Mouse (Mus musculus) embryonic fibroblast, embryonic 13.5 days (primary cell): ENCODE data around the gene Phc1.

Source experiments
- CTCF ChIP-seq: IDR thresholded peaks from 2 replicates; pipeline ENCODE4 v1.5.1; 2011; ENCODE audit warnings: mild to moderate bottlenecking, control low read depth, low read length, moderate library complexity, borderline replicate concordance; ENCODE audit not compliant: insufficient read depth
- POLR2A ChIP-seq: IDR thresholded peaks from 2 replicates; pipeline ENCODE4 v1.6.1; 2011; ENCODE audit warnings: low read depth, mild to moderate bottlenecking, control low read depth, low read length, moderate library complexity

- no peak for TF ChIP-seq CTCF
- no peak for TF ChIP-seq POLR2A
Measured at GRCm38 (mm10) chr6:122283429-122283828, 56.9 kb downstream of the Phc1 start.
